Mouse (Mus musculus): ENCODE results near the gene Ndufa3.

DNA sequence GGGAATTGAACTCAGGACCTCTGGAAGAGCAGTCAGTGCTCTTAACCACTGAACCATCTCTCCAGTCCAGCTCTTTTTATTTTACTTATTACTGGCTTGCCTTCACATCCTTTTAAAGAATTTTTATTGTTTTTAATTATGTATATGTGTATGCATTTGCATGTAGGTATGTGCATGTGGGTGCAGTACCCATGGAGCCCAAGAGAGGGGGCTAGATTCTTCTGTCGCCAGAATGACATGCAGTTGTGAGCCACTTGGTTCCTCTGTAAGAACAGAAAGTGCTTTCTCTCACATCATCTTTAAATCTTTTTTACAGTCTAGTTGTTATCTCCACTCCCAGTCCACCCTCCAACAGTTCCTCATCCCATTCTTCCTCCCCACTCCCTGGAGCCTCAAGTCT, 25.6 kb upstream of the Ndufa3 start:
- TF ChIP-seq CTCF (IDR thresholded peaks at IDR 0.05; ENCODE audit: insufficient read depth, low read depth, low read length): no peak
- TF ChIP-seq POLR2A (IDR thresholded peaks at IDR 0.05; ENCODE audit: insufficient read depth, low read depth, low read length): no peak
